Mouse (Mus musculus): ENCODE results near the gene Chd8. TPM values are rescaled to one million over a fixed set of nuclear protein-coding genes. Genes with fewer than 3 reads are reported as not detected.
A peak's percentile ranks its signal among the peaks of the same experiment; 100 is the strongest.

Gene Chd8
- total and polyA plus RNA-seq, 2 experiments from 2014 or later = 26.7 to 88.3 TPM

GRCm38 (mm10) chr14:52283629-52284028 is 26.0 kb upstream of the Chd8 start:
- TF ChIP-seq CTCF (IDR thresholded peaks at IDR 0.05; ENCODE audit: low read depth) = no peak
- H3K4me1 ChIP-seq (ENCODE audit: insufficient read depth) = peaks cover 9% of the 10 kb centered on the region; the same call in 1 of the 2 replicates
- ATAC-seq (no peak), DNase-seq (no peak)
- H3K9me3 ChIP-seq (ENCODE audit: low read length) = no peaks in the 10 kb centered on the region
- no peak overlapping the region for H3K9ac ChIP-seq
- H3K4me3 ChIP-seq (ENCODE audit: low read depth, low read length) = no peak overlapping the region
- peaks cover 30% of the 10 kb centered on the region for H3K36me3 ChIP-seq (ENCODE audit: insufficient read depth)
- no peak overlapping the region for H3K27ac ChIP-seq (ENCODE audit: low read depth, low read length)
- H3K27me3 ChIP-seq (ENCODE audit: insufficient read depth, low read length) = no peaks in the 10 kb centered on the region
- 95% methylated on average over 5 of the region's 5 CpGs for WGBS
- H3K4me2 ChIP-seq (ENCODE audit: low read depth) = no peak overlapping the region

GRCm38 (mm10) chr14:52279747-52280120 is 22.2 kb upstream of the Chd8 start:
- Histone ChIP-seq H3K27me3 (ENCODE audit: insufficient read depth, low read length) (no peaks in the 10 kb centered on the region), H3K9ac (peak overlapping the region; percentile 76), H3K4me2 (ENCODE audit: low read depth) (peak overlapping the region; percentile 62), H3K9me3 (ENCODE audit: low read length) (no peaks in the 10 kb centered on the region), H3K36me3 (ENCODE audit: insufficient read depth) (peaks cover 10% of the 10 kb centered on the region; the same call in 1 of the 2 replicates), H3K4me3 (ENCODE audit: low read depth, low read length) (peak overlapping the region; percentile 71), H3K4me1 (ENCODE audit: insufficient read depth) (peaks cover 9% of the 10 kb centered on the region; the same call in 1 of the 2 replicates), H3K27ac (ENCODE audit: low read depth, low read length) (peak overlapping the region; percentile 85)
- DNase-seq = no peak
- ATAC-seq = peak; percentile 9
- 0% methylated on average over 21 of the region's 21 CpGs for WGBS
- no peak for TF ChIP-seq CTCF (IDR thresholded peaks at IDR 0.05; ENCODE audit: low read depth)

- TF ChIP-seq CTCF (IDR thresholded peaks at IDR 0.05; ENCODE audit: low read depth) = peak; percentile 100
- peak within 1 kb of the TSS; percentile 76 for H3K9ac ChIP-seq
- WGBS = under 1% methylated on average over 66 of the region's 66 CpGs
- H3K27ac ChIP-seq (ENCODE audit: low read depth, low read length) = peak within 1 kb of the TSS; percentile 85
- H3K9me3 ChIP-seq (ENCODE audit: low read length) = no peaks in the 10 kb centered on the region
- DNase-seq (peak; percentile 99), ATAC-seq (peak; percentile 98)
- peaks cover 9% of the 10 kb centered on the region; the same call in 1 of the 2 replicates for H3K4me1 ChIP-seq (ENCODE audit: insufficient read depth)
- H3K36me3 ChIP-seq (ENCODE audit: insufficient read depth) = peaks cover 13% of the 10 kb centered on the region; the same call in 1 of the 2 replicates
- no peaks in the 10 kb centered on the region for H3K27me3 ChIP-seq (ENCODE audit: insufficient read depth, low read length)
- peak within 1 kb of the TSS; percentile 71 for H3K4me3 ChIP-seq (ENCODE audit: low read depth, low read length)
- H3K4me2 ChIP-seq (ENCODE audit: low read depth) = peak within 1 kb of the TSS; percentile 62
These were observed 21.6 kb upstream of the Chd8 start, which contains the start of the genes Tox4 and Rab2b for GRCm38 (mm10) chr14:52278932-52279746. Gene Tox4, plus strand, starts transcription at chr14:52279146. Gene Rab2b, minus strand, starts transcription at chr14:52279545.

- peaks cover 30% of the 10 kb centered on the region for H3K36me3 ChIP-seq (ENCODE audit: insufficient read depth)
- H3K4me3 ChIP-seq (ENCODE audit: low read depth, low read length) = no peak overlapping the region
- H3K27ac ChIP-seq (ENCODE audit: low read depth, low read length) = no peak overlapping the region
- peaks cover 9% of the 10 kb centered on the region; the same call in 1 of the 2 replicates for H3K4me1 ChIP-seq (ENCODE audit: insufficient read depth)
- no peak overlapping the region for H3K9ac ChIP-seq
- H3K9me3 ChIP-seq (ENCODE audit: low read length) = no peaks in the 10 kb centered on the region
- ATAC-seq (no peak), DNase-seq (no peak)
- TF ChIP-seq CTCF (IDR thresholded peaks at IDR 0.05; ENCODE audit: low read depth) = no peak
- H3K27me3 ChIP-seq (ENCODE audit: insufficient read depth, low read length) = no peaks in the 10 kb centered on the region
- H3K4me2 ChIP-seq (ENCODE audit: low read depth) = no peak overlapping the region
- WGBS = 88% methylated on average over 4 of the region's 4 CpGs
These were observed 19.6 kb upstream of the Chd8 start for GRCm38 (mm10) chr14:52277210-52277609.

- H3K4me1 ChIP-seq (ENCODE audit: insufficient read depth) = no peaks in the 10 kb centered on the region
- TF ChIP-seq CTCF (IDR thresholded peaks at IDR 0.05; ENCODE audit: low read depth) = no peak
- DNase-seq (no peak), ATAC-seq (no peak)
- no peak overlapping the region for H3K4me3 ChIP-seq (ENCODE audit: low read depth, low read length)
- H3K27ac ChIP-seq (ENCODE audit: low read depth, low read length) = no peak overlapping the region
- no peaks in the 10 kb centered on the region for H3K27me3 ChIP-seq (ENCODE audit: insufficient read depth, low read length)
- H3K4me2 ChIP-seq (ENCODE audit: low read depth) = no peak overlapping the region
- 70% methylated on average over 3 of the region's 3 CpGs for WGBS
- H3K9me3 ChIP-seq (ENCODE audit: low read length) = no peaks in the 10 kb centered on the region
- H3K9ac ChIP-seq = no peak overlapping the region
- H3K36me3 ChIP-seq (ENCODE audit: insufficient read depth) = peaks cover 49% of the 10 kb centered on the region
These were observed 15.2 kb upstream of the Chd8 start for GRCm38 (mm10) chr14:52272781-52273180.

- Histone ChIP-seq H3K4me2 (ENCODE audit: low read depth) (peak overlapping the region; percentile 62), H3K4me1 (ENCODE audit: insufficient read depth) (peaks cover 8% of the 10 kb centered on the region; the same call in 1 of the 2 replicates), H3K9me3 (ENCODE audit: low read length) (no peaks in the 10 kb centered on the region), H3K27ac (ENCODE audit: low read depth, low read length) (peak overlapping the region; percentile 93), H3K9ac (peak overlapping the region; percentile 94), H3K27me3 (ENCODE audit: insufficient read depth, low read length) (no peaks in the 10 kb centered on the region), H3K4me3 (ENCODE audit: low read depth, low read length) (peak overlapping the region; percentile 94), H3K36me3 (ENCODE audit: insufficient read depth) (no peaks in the 10 kb centered on the region)
- TF ChIP-seq CTCF (IDR thresholded peaks at IDR 0.05; ENCODE audit: low read depth) = no peak
- WGBS = 5% methylated on average over 18 of the region's 18 CpGs
- DNase-seq (peak; percentile 45), ATAC-seq (no peak)
These were observed 1.0 kb downstream of the Chd8 start for GRCm38 (mm10) chr14:52256311-52257175.
